In genomic region chr11:58964216-58964615, GRCm38 (mm10) we compare ENCODE assay signal across 15 mouse cellular contexts. TPM values are rescaled to one million over a fixed set of nuclear protein-coding genes. Genes with fewer than 3 reads are reported as not detected.
DNase-seq lines count a peak whose midpoint lies in the region; TF ChIP-seq lines count a peak whose summit lies in the region.
"Had no signal": no experiment of that assay in that cellular context is flagged by ENCODE, and none has a peak within 500 bp of the region (broad histone marks: within the 10 kb centered on the region; RNA-seq: fewer than 3 reads in every experiment).

No protein-coding gene starts in this region.

- H3K27ac ChIP-seq in testis, adult 2 months (ENCODE audit: control insufficient read depth, insufficient read depth, low read depth, low read length) = 0 out of 2 replicates have a peak overlapping the region, but pooled peaks have one; percentile 83
- H3K27ac ChIP-seq: embryonic facial prominence, embryonic 13.5 days; embryonic facial prominence, embryonic 15.5 days; forebrain, embryonic 10.5 days; forebrain, embryonic 12.5 days had no signal

- no peak for TF ChIP-seq POLR2A in testis, adult 2 months (IDR thresholded peaks at IDR 0.05; ENCODE audit: control insufficient read depth, low read depth, low read length)
- TF ChIP-seq POLR2A in myocyte (IDR thresholded peaks at IDR 0.05; ENCODE audit: insufficient read length, low read depth) = no peak

- no peak overlapping the region for H3ac ChIP-seq in myocyte (ENCODE audit: control insufficient read depth, insufficient read length)

- no peaks in the 10 kb centered on the region for H3K27me3 ChIP-seq in testis, adult 2 months (ENCODE audit: control insufficient read depth, insufficient read depth, low read length)
- no peaks in the 10 kb centered on the region for H3K27me3 ChIP-seq in myocyte (ENCODE audit: control insufficient read depth, insufficient read depth, insufficient read length)
- H3K27me3 ChIP-seq: CH12.LX, Patski had no signal

- intact Hi-C loops in heart, postnatal 36 days (cut with DNase I) = no loop called here

- H3K79me2 ChIP-seq in myocyte (ENCODE audit: control insufficient read depth, insufficient read depth) = no peaks in the 10 kb centered on the region

- H3K4me1 ChIP-seq in testis, adult 2 months (ENCODE audit: control insufficient read depth, insufficient read depth, low read length) = peaks cover 9% of the 10 kb centered on the region

- DNase-seq in heart, adult 11 months = peak; percentile 64
- no peak for DNase-seq in heart, postnatal 36 days
- DNase-seq in testis, postnatal 10 days (ENCODE audit: low spot score) = no peak
- DNase-seq: adrenal gland, adult 8-10 months had no signal

- no peaks in the 10 kb centered on the region for H3K36me3 ChIP-seq in testis, adult 2 months (ENCODE audit: control insufficient read depth, insufficient read depth, low read length)
- no peaks in the 10 kb centered on the region for H3K36me3 ChIP-seq in myocyte (ENCODE audit: control insufficient read depth, insufficient read depth)
- H3K36me3 ChIP-seq: embryonic facial prominence, embryonic 15.5 days; forebrain, embryonic 12.5 days had no signal

- TF ChIP-seq CTCF in testis, adult 2 months (IDR thresholded peaks at IDR 0.05; ENCODE audit: control insufficient read depth, insufficient read depth, insufficient replicate concordance, low read depth, low read length) = no peak

- no peak overlapping the region for H3K4me2 ChIP-seq in myocyte (ENCODE audit: low read depth)
- H3K4me2 ChIP-seq: embryonic facial prominence, embryonic 13.5 days; embryonic facial prominence, embryonic 15.5 days had no signal

- H3K4me3 ChIP-seq in testis, adult 2 months (ENCODE audit: control insufficient read depth, low read depth, low read length) = peak overlapping the region; percentile 91
- no peak overlapping the region for H3K4me3 ChIP-seq in myocyte
- H3K4me3 ChIP-seq: embryonic facial prominence, embryonic 13.5 days; embryonic facial prominence, embryonic 15.5 days; erythroblast, embryonic 14.5 days; forebrain, embryonic 10.5 days; forebrain, embryonic 12.5 days had no signal

TF ChIP-seq in myocyte, 11 proteins besides CTCF, POLR2A, EP300 and RAD21:
- peak; percentile 55 for TF ChIP-seq POLR2AphosphoS2 (IDR thresholded peaks at IDR 0.05; ENCODE audit: insufficient read length, low read depth)
- no peak for TF ChIP-seq SRF (IDR thresholded peaks at IDR 0.05; ENCODE audit: control insufficient read depth, insufficient read length, low read depth)

RNA-seq across cellular contexts. Expression of gene Hist3h2a, which starts 9.7 kb away (rescaled TPM):
- total RNA-seq in heart, postnatal 36 days (2021) = 10 to 100 TPM; 15.3 to 17.6 TPM
- 6.4 and 6.5 TPM in 2 replicates for polyA plus RNA-seq in testis, adult 2 months (2012; rRNA removed)
- polyA plus RNA-seq in myocyte (2012; fragmentation: generic; extraction: Trizol) = 24.4 TPM

RNA-seq across cellular contexts. Expression of gene Trim17, which starts 9.7 kb away (rescaled TPM):
- total RNA-seq in heart, postnatal 36 days (2021) = under 1 TPM; 0.11 to 0.16 TPM
- 166 and 167 TPM in 2 replicates for polyA plus RNA-seq in testis, adult 2 months (2012; rRNA removed)
- 0.64 TPM for polyA plus RNA-seq in myocyte (2012; fragmentation: generic; extraction: Trizol)
- total RNA-seq: common myeloid progenitor, adult 5-6 weeks had no signal

RNA-seq across cellular contexts. Expression of gene Trim11, which starts 13.7 kb away (rescaled TPM):
- total RNA-seq in heart, postnatal 36 days (2021) = 10 to 100 TPM; 14.5 TPM
- 44.1 and 48.9 TPM in 2 replicates for polyA plus RNA-seq in testis, adult 2 months (2012; rRNA removed)
- 19.3 TPM for polyA plus RNA-seq in myocyte (2012; fragmentation: generic; extraction: Trizol)

RNA-seq across cellular contexts. Expression of gene Hist3h2ba, which starts 15.5 kb away (rescaled TPM):
- 1 to 10 TPM; 2.2 to 2.5 TPM for total RNA-seq in heart, postnatal 36 days (2021)
- 8.7 and 8.9 TPM in 2 replicates for polyA plus RNA-seq in testis, adult 2 months (2012; rRNA removed)
- polyA plus RNA-seq in myocyte (2012; fragmentation: generic; extraction: Trizol) = 0.88 TPM
- total RNA-seq: CH12.LX had no signal
- polyA plus RNA-seq: G1E had no signal

RNA-seq across cellular contexts. Expression of gene Rnf187, which starts 25.5 kb away (rescaled TPM):
- total RNA-seq in heart, postnatal 36 days (2021) = 100 to 1,000 TPM; 160 to 167 TPM
- 215 and 247 TPM in 2 replicates for polyA plus RNA-seq in testis, adult 2 months (2012; rRNA removed)
- 197 TPM for polyA plus RNA-seq in myocyte (2012; fragmentation: generic; extraction: Trizol)

Comparison
In these comparisons a context has a peak if more than half of its experiments do, and no peak if none do; other contexts are left out.
1. RNA of gene Trim17, which starts 9.7 kb away (polyA plus RNA-seq): 166 to 167 TPM in testis, adult 2 months; 0.64 TPM in myocyte (single experiment); every median in the first group is over 100 times any median in the second.